Mouse (Mus musculus): Measurements from ENCODE around the gene Emp3.
"Not testable (repeated sequence)": the region's sequence is repeated elsewhere in the genome, so short reads cannot be mapped to it uniquely, and the experiment has no call there.

Gene Emp3

GRCm38 (mm10) chr7:45916056-45917003 is 4.9 kb downstream of the Emp3 start:
- peak; percentile 66 to 72 for DNase-seq (ENCODE audit: low spot score in 2 of 2)

DNA sequence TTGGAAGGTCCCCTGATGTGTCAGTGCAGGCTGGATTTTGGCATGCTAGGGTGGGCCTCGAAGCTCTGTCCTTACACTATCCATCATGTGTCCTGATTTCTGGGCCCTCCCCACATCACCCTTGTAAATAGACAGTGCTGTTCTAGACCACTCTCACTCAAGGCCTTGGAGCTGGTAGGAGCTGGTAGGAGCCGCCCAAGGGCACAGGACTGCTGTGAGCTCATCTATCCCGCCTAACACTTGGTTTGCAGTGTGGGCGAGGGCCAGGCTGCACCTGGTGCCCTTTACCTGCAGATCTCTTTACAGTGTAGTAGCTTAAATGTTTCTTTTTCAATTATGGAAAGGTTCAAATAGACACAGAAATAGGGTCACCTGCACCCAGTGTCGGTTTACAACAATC is 6.2 kb downstream of the Emp3 start:
- no peak for DNase-seq (ENCODE audit: low spot score in 2 of 2)

DNA sequence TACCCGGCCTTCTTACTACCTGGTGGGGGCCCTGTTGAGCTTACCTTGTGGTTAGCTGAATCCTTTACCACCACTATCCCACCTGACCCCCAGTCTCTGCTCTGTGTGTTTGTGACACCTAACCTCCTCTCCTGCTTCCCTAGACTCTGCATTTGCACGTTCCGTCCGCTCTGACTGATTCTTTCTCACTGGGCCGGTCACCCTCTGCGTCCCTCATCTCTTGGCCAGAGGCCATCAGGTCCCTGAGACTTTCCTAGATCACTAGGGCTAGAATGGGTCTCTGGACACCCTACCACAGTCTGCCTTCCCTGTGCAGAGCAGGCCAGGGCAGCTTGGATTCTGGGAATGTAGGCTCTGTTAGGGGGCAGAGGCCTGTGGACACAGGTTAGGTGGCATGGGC is 7.1 kb downstream of the Emp3 start:
- DNase-seq (ENCODE audit: low spot score in 2 of 2), result no peak

- DNase-seq (ENCODE audit: low spot score in 2 of 2), result no peak
Observed at GRCm38 (mm10) chr7:45909145-45909544, 12.1 kb downstream of the Emp3 start.

- no peak for DNase-seq (ENCODE audit: low spot score in 2 of 2)
Observed at GRCm38 (mm10) chr7:45908384-45908783, 12.8 kb downstream of the Emp3 start.

DNA sequence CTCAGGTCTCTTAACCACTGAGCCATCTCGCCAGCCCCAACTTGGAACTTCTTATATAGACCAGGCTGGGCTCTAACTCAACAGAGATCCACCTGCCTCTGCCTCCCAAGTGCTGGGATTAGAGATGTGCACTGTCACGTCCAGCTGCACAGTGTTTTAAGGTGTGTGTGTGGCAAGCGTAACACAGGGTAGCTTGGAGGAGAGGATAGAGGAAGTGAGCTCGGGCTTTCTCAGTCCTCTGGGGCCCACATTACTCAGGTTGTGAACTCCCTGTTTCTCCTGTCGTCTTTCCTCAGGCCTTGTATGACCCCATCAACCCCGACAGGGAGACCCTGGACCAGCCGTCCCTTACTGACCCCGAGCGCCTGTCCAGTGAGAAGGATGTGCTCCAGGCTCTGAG is 14.6 kb downstream of the Emp3 start:
- no peak for DNase-seq (ENCODE audit: low spot score in 2 of 2)

DNA sequence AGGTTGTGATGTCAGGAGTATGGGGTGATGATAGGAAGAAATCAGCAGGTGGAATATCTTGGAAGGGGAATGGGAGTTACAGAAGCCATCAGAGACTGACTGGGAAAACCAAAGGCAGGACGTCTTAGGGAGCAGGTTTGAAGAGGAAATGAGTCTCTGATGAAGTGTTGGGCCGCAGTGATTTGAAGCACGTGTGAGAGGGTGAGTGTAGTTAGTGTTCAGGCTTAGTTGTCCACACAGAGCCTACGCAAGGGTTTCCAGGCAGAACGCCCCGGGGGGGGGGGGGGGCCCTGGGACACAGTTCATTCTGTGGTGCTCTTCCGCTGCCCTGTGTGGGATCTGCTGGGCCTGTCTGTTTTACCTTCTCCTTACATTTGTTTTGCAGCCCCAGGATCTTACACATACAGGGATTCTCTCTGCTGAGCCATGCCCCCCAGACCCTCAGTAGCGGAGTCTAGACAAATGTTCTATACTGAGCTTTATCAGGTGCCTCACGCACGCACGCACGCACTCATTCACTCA is 18.7 kb downstream of the Emp3 start:
- DNase-seq (ENCODE audit: low spot score in 2 of 2), result no peak

DNA sequence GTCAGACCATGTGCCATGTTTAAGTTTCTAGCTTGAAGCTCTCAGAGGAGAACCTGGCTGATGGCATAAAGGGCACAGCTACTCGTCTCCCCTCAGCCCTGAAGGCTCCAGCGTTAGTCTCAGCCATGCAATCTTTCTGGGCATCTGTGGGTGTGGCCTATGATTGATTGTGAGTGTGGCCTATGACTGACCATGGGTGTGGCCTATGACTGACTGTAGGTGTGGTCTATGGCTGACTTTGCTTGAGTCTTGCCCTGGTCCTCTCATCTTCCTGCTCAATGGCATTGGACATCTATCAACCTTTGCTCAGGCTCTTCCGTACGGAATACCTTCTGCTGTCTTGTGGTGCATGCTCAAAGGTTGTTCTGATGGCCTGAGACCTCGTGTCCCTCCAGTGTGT is 19.6 kb downstream of the Emp3 start:
- no peak for DNase-seq (ENCODE audit: low spot score in 2 of 2)

DNA sequence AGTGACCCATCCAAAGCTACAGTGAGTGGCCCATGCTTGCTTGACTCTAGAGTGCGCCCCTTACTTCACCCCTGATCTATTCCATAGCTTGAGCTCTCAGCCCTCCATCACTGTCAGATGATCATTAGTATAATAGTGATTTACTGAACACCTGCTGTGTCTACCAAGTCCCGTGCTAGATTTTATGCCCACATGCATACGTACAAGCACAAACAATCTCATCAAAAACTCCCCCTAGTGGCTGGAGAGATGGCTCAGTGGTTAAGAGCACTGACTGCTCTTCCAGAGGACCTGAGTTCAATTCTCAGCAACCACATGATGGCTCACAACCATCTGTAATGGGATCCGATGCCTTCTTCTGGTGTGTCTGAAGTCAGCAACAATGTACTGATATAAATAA is 23.1 kb downstream of the Emp3 start:
- DNase-seq (ENCODE audit: low spot score in 2 of 2), result not testable (repeated sequence)

DNA sequence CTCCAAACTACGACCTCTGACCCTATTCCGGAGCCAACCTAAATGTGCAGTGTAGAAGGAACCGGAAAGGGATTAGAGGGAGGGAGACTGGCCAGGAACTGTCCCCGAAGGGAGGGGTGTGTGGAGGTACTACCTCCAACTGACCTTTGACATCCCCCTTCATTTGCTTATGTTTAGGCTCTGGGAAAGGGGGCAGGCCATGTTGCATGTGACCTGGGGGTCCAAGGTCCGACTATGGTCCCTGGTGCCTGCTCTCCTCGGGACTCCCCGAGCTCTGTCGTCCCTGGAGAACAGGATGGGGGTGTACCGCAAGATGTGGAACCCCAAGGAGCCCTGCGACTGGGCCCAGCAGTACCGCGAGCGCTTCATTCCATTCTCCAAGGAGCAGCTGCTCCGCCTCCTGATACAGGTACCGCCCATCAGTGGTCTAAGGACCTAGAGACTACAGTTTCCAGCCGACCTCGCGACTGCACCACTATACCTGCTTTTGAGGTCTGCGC is 23.9 kb downstream of the Emp3 start:
- DNase-seq (ENCODE audit: low spot score in 2 of 2), result peak; percentile 56 to 70

DNA sequence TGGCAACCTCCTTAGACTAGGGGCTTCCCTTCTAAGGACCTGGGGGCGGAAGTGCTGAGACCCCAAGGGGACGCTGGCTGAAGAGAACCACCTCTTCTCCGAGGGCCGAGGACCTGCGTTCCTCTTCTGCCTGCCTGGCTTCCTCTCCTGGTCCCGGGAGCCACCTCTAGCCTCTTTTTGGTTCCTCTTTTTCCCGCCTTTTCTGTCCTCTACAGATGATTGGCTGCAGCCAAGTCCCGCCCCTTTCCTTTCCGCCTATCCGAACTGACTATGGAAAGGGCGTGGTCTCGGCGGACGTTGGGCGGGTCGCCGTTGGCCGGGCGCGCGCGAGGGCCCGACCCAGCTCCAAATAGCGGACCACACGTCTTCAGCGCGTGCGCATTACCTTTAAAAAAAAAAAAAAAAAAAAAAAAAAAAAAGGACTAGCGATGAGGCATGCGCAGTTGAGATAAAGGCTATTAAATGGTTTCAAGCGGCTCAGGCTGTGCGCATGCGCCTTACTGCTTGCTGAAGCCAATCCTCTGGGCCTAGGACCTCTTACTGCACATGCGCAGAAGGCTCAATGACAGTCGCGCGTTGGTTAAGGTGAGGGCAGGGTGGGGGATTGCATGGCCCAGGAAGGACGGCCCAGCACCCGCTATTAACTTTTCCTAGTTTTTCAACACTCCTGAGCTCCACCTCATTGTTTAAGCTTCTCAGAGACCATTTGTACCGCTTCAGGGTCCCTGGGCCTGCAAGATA is 24.5 kb downstream of the Emp3 start, which contains the start of the genes Syngr4 and Tmem143:
Gene Syngr4, minus strand, starts transcription at position 198 of the 741 bp plus-strand sequence.
Gene Tmem143, plus strand, starts transcription at position 425 of the 741 bp plus-strand sequence.
- DNase-seq (ENCODE audit: low spot score in 2 of 2), result peak; percentile 96 to 97

- DNase-seq (ENCODE audit: low spot score in 2 of 2), result no peak
Observed at GRCm38 (mm10) chr7:45895931-45896516, 25.2 kb downstream of the Emp3 start.

DNA sequence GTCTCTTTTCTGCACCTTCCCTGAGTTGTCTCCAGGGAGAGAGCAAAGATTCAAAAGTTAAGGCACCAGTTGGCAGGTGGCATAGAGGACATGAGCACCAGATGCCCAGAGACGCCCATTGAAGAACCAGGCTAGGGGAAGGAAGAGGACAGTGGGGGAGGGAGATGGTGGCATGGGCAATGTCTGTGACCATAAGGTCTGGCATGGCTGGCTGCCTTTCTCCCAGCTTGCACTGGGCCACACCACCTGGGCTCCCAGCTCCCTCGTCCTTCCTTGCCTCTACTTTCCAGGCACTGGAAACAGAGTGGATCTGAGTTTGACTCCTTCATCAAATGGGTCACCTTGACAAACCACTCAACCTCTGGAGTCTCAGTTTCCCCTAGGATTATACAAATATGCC is 28.6 kb downstream of the Emp3 start:
- DNase-seq (ENCODE audit: low spot score in 2 of 2), result no peak

DNA sequence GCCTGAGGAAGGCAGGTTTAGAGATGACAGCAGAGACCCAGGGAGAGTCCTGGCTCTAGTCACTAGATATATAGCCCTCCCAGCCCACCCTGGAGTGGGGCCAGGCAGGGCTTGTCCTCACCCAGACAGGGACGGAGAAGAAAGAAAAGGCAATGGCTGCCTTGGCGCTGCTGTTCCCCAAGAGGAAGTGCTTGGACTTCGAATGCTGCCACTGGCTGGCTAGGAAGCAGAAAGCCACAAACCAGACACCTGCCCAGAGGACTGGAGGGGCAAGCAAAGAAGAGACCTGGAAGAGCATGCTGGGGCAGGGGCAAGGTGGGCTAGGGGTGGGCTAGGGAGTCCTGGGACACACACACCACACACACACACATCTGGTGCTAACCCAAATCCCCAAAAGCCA is 34.0 kb downstream of the Emp3 start:
- no peak for DNase-seq (ENCODE audit: low spot score in 2 of 2)

DNA sequence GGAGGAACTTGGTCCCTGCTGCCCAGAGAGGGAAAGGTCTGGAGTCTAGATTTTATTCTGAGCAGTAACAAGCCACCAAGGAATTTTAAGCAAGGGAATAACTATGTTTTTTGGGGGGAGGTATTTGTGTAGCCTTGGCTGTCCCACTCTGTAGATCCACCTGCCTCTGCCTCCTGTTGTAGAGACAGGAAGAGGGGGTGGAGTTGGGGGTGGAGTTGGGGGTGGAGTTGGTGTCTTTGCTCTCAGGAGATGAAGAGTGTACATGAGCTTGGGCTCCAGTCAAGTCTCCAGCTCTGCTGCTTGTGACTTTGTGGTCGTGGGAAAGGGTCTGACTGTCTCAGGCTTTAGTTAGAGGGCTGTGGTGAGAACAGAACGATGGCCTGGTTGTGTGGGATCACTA is 40.2 kb downstream of the Emp3 start:
- no peak for DNase-seq (ENCODE audit: low spot score in 2 of 2)

GRCm38 (mm10) chr7:45880531-45880930 is 40.7 kb downstream of the Emp3 start:
- no peak for DNase-seq (ENCODE audit: low spot score in 2 of 2)

- not testable (repeated sequence) for DNase-seq (ENCODE audit: low spot score in 2 of 2)
Observed at GRCm38 (mm10) chr7:45878278-45878677, 42.9 kb downstream of the Emp3 start, which contains the start of gene Grin2d. Gene Grin2d (minus strand): TSS chr7:45878378.

- DNase-seq (ENCODE audit: low spot score in 2 of 2), result no peak
Observed at GRCm38 (mm10) chr7:45876895-45877294, 44.3 kb downstream of the Emp3 start.

- peak; percentile 42 to 51 for DNase-seq (ENCODE audit: low spot score in 2 of 2)
Observed at GRCm38 (mm10) chr7:45873061-45873947, 47.9 kb downstream of the Emp3 start.

GRCm38 (mm10) chr7:45872624-45873023 is 48.6 kb downstream of the Emp3 start, which contains the start of gene Kdelr1:
Gene Kdelr1 (plus strand): TSS chr7:45872772.
- peak; percentile 92 to 93 for DNase-seq (ENCODE audit: low spot score in 2 of 2)

Data from right cerebral cortex, adult 2 months (tissue).